Mouse (Mus musculus) lung, adult 2 months (tissue): ENCODE measurements at regions not wholly inside any gene's neighbourhood (a gene's known extent, or its start where the extent isn't known, plus 50 kb on each side); places are given as distances from the start of the nearest gene placed in this dataset.

Source experiments
- DNase-seq: peaks from one replicate; pipeline ENCODE4 v3.0.0; 2022
- H3K4me1 ChIP-seq: fragments of 200-500 bp; 2 replicates; pipeline ENCODE4 v1.6.1; 2011; ENCODE audit warnings: low read length; ENCODE audit not compliant: control insufficient read depth, insufficient read depth
- H3K4me3 ChIP-seq: fragments of 200-500 bp; replicated peaks from 2 replicates; pipeline ENCODE3; 2011; ENCODE audit warnings: low read depth, mild to moderate bottlenecking, control low read depth, low read length; ENCODE audit errors: extremely low read depth
- CTCF ChIP-seq: fragments of 200-500 bp; IDR thresholded peaks from 2 replicates; pipeline ENCODE4 v1.5.1; 2011; ENCODE audit warnings: mild to moderate bottlenecking, low read length, control low read depth; ENCODE audit not compliant: insufficient read depth
- POLR2A ChIP-seq: fragments of 200-500 bp; IDR thresholded peaks from 2 replicates; pipeline ENCODE4 v1.6.1; 2011; ENCODE audit warnings: low read depth, mild to moderate bottlenecking, control low read depth, low read length, borderline replicate concordance; ENCODE audit errors: extremely low read depth
- WGBS: fragments of 180-500 bp; shearing (Covaris S2); methylation state at CpG from one replicate; pipeline ENCODE4 v1.1.7; 2018; 5-methylcytosine and 5-hydroxymethylcytosine counted together

DNA sequence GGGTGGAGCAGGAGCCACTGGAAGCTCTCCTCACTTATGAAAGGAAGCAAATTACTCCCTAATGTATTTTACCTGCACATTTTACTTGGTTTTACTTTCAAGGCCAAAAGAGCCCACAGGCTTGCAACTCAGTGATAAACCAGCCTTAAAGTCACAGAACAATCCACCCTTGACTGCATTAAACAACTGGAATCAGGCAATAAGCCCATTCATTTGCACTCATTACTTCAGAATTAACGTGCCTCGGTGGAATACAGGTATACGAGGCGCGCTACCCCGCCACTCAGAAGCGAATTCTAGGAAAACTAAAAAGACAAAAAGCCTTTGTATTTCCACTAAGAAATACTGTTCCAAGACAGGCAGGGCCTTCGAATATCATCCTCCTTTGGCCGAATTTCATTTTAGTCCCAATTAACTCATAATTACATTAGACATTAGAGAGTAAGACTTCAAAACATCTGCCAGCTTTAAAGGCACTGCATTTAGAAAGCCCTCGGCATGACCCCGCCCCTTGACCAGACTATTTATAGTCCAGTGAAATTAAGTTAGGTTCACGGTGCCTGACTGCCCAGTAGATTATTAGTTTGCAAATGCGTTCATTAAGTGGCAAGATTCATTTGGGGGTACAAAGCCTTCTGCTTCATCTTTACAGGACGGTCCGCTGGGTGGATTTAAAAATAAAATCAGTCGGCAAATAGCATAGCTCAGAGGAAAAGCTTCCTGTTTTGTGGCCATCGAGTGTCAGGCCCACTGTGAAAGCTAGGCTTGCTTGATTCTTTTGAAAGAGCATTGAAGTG, 142.2 kb upstream of the Plekha5 start:
- 62% methylated on average over 17 of the region's 17 CpGs for WGBS
- TF ChIP-seq CTCF (no peak), POLR2A (no peak)
- no peak for DNase-seq

DNA sequence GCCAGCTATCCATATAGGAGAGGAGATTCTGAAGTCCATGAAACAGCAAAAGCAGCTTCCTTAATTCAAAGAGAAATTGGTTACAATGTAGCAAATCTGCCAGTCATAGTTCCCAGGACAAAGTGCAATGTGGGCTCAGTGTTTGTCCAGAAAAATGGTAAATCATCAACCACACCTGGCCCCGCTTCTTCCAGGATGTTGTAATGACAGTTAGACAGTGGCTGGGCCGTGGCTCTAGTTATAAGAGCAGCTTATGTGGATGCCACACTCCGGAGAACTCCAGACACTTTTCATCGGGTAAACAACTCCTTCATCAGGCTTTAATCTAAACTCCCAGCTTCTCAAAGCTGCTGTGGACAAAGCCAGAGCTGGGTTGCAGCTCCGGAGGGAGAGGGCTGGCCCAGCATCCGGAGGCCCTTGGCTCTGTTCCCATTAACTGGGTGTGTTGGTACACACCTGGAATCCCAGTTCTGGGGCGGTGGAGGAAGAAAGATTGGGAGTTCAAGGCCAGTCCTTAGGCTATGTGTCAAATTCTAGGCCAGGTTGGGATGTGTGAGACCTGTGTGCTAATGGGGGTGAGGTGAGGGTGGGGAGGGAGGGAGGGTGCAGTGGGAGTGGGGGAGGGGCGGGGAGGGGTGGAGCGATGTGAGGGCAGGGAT, 142.9 kb upstream of the Plekha5 start:
- H3K4me3 ChIP-seq: no peak overlapping the region
- 39% methylated on average over 9 of the region's 9 CpGs for WGBS
- TF ChIP-seq POLR2A (no peak), CTCF (no peak)
- no peak for DNase-seq
- no peaks in the 10 kb centered on the region for H3K4me1 ChIP-seq

More for the DNA sequence above, 142.2 kb upstream of the Plekha5 start:
- no peak overlapping the region for H3K4me3 ChIP-seq
- no peaks in the 10 kb centered on the region for H3K4me1 ChIP-seq

GRCm38 (mm10) chr6:140279736-140280370, 144.0 kb upstream of the Plekha5 start:
- Histone ChIP-seq H3K4me3 (no peak overlapping the region), H3K4me1 (no peaks in the 10 kb centered on the region)
- no peak for DNase-seq
- 74% methylated on average over 8 of the region's 8 CpGs for WGBS
- no peak for TF ChIP-seq CTCF

- no peak overlapping the region for H3K4me3 ChIP-seq
- no peaks in the 10 kb centered on the region for H3K4me1 ChIP-seq
- WGBS: 41% methylated on average over 5 of the region's 5 CpGs
- no peak for TF ChIP-seq POLR2A
- TF ChIP-seq CTCF: no peak
- no peak for DNase-seq
Observed at GRCm38 (mm10) chr6:140278750-140279149, 145.1 kb upstream of the Plekha5 start.

DNA sequence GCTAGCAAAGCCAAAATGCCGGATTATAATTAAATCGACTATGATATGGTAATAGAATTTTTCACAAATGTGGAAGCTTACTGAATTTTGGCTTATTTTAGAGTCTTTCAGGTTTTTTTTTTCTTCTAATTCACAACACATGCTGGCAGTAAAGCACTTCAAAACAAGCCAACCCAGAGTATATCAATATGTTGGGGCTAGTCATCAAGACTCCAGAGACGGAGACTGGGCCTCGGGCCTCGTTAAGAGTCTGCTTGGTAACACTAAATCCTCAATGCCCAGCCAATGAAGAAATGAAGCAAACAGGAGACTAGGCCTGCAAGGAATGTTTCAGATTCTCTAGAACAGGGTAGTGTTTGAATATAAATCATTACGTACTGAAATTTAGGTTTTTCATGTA, 153.3 kb upstream of the Plekha5 start:
- H3K4me1 ChIP-seq: no peaks in the 10 kb centered on the region
- TF ChIP-seq CTCF (no peak), POLR2A (no peak)
- WGBS: 87% methylated on average over 6 of the region's 6 CpGs
- DNase-seq: no peak
- H3K4me3 ChIP-seq: no peak overlapping the region

- 52% methylated on average over 11 of the region's 11 CpGs for WGBS
- no peak for TF ChIP-seq POLR2A
- TF ChIP-seq CTCF: no peak
- no peak for DNase-seq
- Histone ChIP-seq H3K4me1 (no peaks in the 10 kb centered on the region), H3K4me3 (no peak overlapping the region)
Observed at GRCm38 (mm10) chr6:140268315-140269070, 155.4 kb upstream of the Plekha5 start.

DNA sequence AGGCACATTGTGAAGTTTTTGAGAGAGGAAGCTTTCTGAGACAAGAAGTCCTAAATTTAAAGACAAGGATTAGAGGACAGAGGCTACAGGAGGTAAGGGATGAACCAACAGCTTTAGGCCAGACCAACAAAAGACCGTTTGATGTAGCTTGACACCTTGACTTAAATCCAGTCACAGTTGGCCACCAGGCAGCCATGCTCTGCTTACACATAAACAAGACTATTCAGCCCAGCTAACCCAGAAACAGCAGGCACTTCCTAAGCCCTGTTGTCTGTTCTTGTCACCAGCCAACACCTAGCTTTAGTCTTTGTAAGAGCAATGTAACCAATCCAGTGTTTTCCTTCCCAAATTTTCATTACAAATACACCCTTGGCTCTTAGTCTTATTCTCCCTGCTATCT, 159.9 kb upstream of the Plekha5 start:
- TF ChIP-seq POLR2A: no peak
- TF ChIP-seq CTCF: no peak
- DNase-seq: no peak
- WGBS: 24% methylated on average over 1 of the region's 1 CpGs
- Histone ChIP-seq H3K4me3 (no peak overlapping the region), H3K4me1 (no peaks in the 10 kb centered on the region)

DNA sequence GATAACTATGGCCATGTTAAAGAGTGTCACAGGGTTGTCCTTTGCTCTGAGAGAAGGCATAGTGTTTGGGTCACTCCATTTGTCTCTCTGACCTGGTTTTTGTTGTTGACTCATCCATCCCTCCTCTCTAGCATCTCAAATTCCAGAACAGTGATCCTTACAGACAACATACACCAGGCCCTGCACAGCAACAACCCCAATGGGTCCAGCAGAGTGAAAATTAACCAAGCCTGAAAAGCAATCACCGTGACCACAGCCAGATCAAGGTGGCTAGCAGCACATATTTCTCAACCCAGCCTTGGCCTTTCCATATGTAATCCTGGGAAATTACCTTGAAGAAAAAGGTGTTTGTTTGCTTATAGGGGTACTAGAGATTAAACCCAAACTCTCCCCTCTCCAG, 162.0 kb upstream of the Plekha5 start:
- 100% methylated on average over 1 of the region's 1 CpGs for WGBS
- no peak for DNase-seq
- TF ChIP-seq POLR2A (no peak), CTCF (no peak)
- no peaks in the 10 kb centered on the region for H3K4me1 ChIP-seq
- no peak overlapping the region for H3K4me3 ChIP-seq

DNA sequence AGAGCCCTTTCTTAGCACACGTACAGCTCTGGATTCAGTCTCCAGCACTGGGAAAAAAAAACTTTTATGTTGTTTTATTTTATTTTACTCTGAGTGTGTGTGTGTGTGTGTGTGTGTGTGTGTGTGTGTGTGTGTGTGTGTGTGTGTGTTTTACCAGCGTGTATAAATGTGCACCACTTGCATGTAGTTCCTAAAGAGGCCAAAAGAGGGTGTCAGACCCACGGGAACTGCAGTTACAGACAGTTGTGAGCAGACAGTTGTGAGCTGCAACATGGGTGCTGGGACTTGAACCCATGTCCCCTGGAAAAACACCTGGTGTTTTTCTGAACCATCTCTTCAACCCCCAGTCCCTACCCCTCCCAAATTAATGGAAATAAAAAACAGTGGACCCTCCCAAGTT, 165.1 kb upstream of the Plekha5 start:
- WGBS: 84% methylated on average over 3 of the region's 3 CpGs
- Histone ChIP-seq H3K4me1 (no peaks in the 10 kb centered on the region), H3K4me3 (no peak overlapping the region)
- DNase-seq: no peak
- TF ChIP-seq CTCF: no peak
